Mouse (Mus musculus) olfactory bulb, adult 2 months (tissue): ENCODE data around the gene Tyk2.

Experiments used
- CTCF ChIP-seq: fragments of 200-500 bp; IDR thresholded peaks from 2 replicates; pipeline ENCODE4 v1.5.1; 2012; ENCODE audit warnings: low read depth, mild to moderate bottlenecking, low read length, moderate library complexity; ENCODE audit not compliant: insufficient read depth
- POLR2A ChIP-seq: fragments of 200-500 bp; IDR thresholded peaks from 2 replicates; pipeline ENCODE4 v1.6.1; 2012; ENCODE audit warnings: mild to moderate bottlenecking, low read depth, low read length, moderate library complexity; ENCODE audit not compliant: insufficient read depth

- TF ChIP-seq POLR2A (no peak), CTCF (no peak)
Observed at GRCm38 (mm10) chr9:21081127-21081526, 49.9 kb downstream of the Tyk2 start.
